Mouse (Mus musculus) MEL (cell line): ENCODE measurements around the gene Uxs1. TPM values are rescaled to one million over a fixed set of nuclear protein-coding genes. Genes with fewer than 3 reads are reported as not detected.

ENCODE experiments used
- DNase-seq: peaks from one replicate; pipeline ENCODE4 v3.0.0; 2011; ENCODE audit warnings: low read depth, low spot score
- H3K27ac ChIP-seq: 2 replicates; pipeline ENCODE4 v1.5.1; 2012; ENCODE audit warnings: low read depth, mild to moderate bottlenecking, control low read depth, low read length, moderate library complexity; ENCODE audit not compliant: control insufficient read depth
- H3K27me3 ChIP-seq, 2 experiments: fragments of 150-350 bp in 1 of 2; sonication (generic) in 1 of 2; 2 replicates each; pipeline ENCODE4 v1.6.1; 2012; ENCODE audit warnings: low read length in 2 of 2, mild to moderate bottlenecking in 2 of 2, improper control_type of control experiment in 1 of 2, moderate library complexity in 1 of 2; ENCODE audit not compliant: insufficient read depth in 2 of 2, control insufficient read depth in 1 of 2
- H3K36me3 ChIP-seq, 2 experiments: 2 replicates each; pipeline ENCODE4 v1.6.1; 2012 to 2014; ENCODE audit warnings: low read length in 2 of 2, improper control_type of control experiment in 1 of 2, inconsistent platforms in 1 of 2, mild to moderate bottlenecking in 1 of 2; ENCODE audit not compliant: insufficient read depth in 2 of 2, control insufficient read depth in 1 of 2
- H3K4me1 ChIP-seq, 2 experiments: fragments of 150-350 bp in 1 of 2; sonication (generic) in 1 of 2; 2 replicates each; pipeline ENCODE4 v1.6.1; 2012; ENCODE audit warnings: low read length in 2 of 2, improper control_type of control experiment in 1 of 2, mild to moderate bottlenecking in 1 of 2; ENCODE audit not compliant: insufficient read depth in 2 of 2, control insufficient read depth in 1 of 2
- H3K4me3 ChIP-seq, 2 experiments: fragments of 150-350 bp in 1 of 2; sonication (generic) in 1 of 2; 2 replicates each; pipeline ENCODE4 v1.5.1; 2012; ENCODE audit warnings: low read depth in 2 of 2, low read length in 2 of 2, mild to moderate bottlenecking in 2 of 2, moderate library complexity in 2 of 2, control low read depth in 1 of 2, improper control_type of control experiment in 1 of 2; ENCODE audit not compliant: control insufficient read depth in 1 of 2, insufficient read depth in 1 of 2
- H3K79me2 ChIP-seq: 2 replicates; pipeline ENCODE4 v1.6.1; 2012; ENCODE audit warnings: mild to moderate bottlenecking, low read length, moderate library complexity; ENCODE audit not compliant: control insufficient read depth, poor library complexity, insufficient read depth
- H3K9ac ChIP-seq: 2 replicates; pipeline ENCODE4 v1.6.1; 2012; ENCODE audit warnings: low read depth, mild to moderate bottlenecking, control low read depth, low read length, moderate library complexity; ENCODE audit not compliant: control insufficient read depth, poor library complexity, severe bottlenecking
- H3K9me3 ChIP-seq: fragments of 150-350 bp; sonication (generic); replicated peaks from 2 replicates; pipeline ENCODE4 v1.6.1; 2012; ENCODE audit warnings: mild to moderate bottlenecking, low read length, improper control_type of control experiment, moderate library complexity; ENCODE audit not compliant: insufficient read depth
- CHD1 ChIP-seq: IDR thresholded peaks from 2 replicates; pipeline ENCODE4 v1.6.1; 2012; ENCODE audit warnings: low read depth, mild to moderate bottlenecking, inconsistent platforms, low read length, improper control_type of control experiment
- CHD2 ChIP-seq: IDR thresholded peaks from 2 replicates; pipeline ENCODE4 v1.6.1; 2011; ENCODE audit warnings: low read length, improper control_type of control experiment
- CTCF ChIP-seq, 3 experiments: IDR thresholded peaks in 2 of 3; conservative IDR thresholded peaks in 1 of 3; 2 replicates each; pipeline ENCODE4 v1.5.1; 2011 to 2012; ENCODE audit warnings: low read length in 3 of 3, low read depth in 2 of 3, mild to moderate bottlenecking in 2 of 3, improper control_type of control experiment in 1 of 3, inconsistent platforms in 1 of 3, mixed read lengths in 1 of 3, moderate library complexity in 1 of 3; ENCODE audit not compliant: control insufficient read depth in 1 of 3, insufficient read depth in 1 of 3, poor library complexity in 1 of 3, severe bottlenecking in 1 of 3
- E2F4 ChIP-seq: IDR thresholded peaks from 2 replicates; pipeline ENCODE4 v1.6.1; 2011; ENCODE audit warnings: low read depth, low read length, improper control_type of control experiment, borderline replicate concordance
- ETS1 ChIP-seq: IDR thresholded peaks from 2 replicates; pipeline ENCODE4 v1.6.1; 2012; ENCODE audit warnings: low read depth, mild to moderate bottlenecking, inconsistent platforms, low read length, improper control_type of control experiment, moderate library complexity
- HCFC1 ChIP-seq: IDR thresholded peaks from 2 replicates; pipeline ENCODE4 v1.6.1; 2012; ENCODE audit warnings: low read depth, mild to moderate bottlenecking, inconsistent platforms, low read length, improper control_type of control experiment, moderate library complexity
- KAT2A ChIP-seq: conservative IDR thresholded peaks from 2 replicates; pipeline ENCODE4 v1.6.1; 2012; ENCODE audit warnings: low read depth, low read length, improper control_type of control experiment, inconsistent platforms
- MAZ ChIP-seq: IDR thresholded peaks from 2 replicates; pipeline ENCODE4 v1.6.1; 2012; ENCODE audit warnings: low read depth, mild to moderate bottlenecking, inconsistent platforms, low read length, improper control_type of control experiment
- MEF2A ChIP-seq: IDR thresholded peaks from 2 replicates; pipeline ENCODE4 v1.6.1; 2014; ENCODE audit warnings: low read depth, mild to moderate bottlenecking, inconsistent platforms, low read length, improper control_type of control experiment; ENCODE audit not compliant: poor library complexity, insufficient replicate concordance, severe bottlenecking; ENCODE audit errors: extremely low read depth
- MXI1 ChIP-seq: IDR thresholded peaks from 2 replicates; pipeline ENCODE4 v1.6.1; 2011; ENCODE audit warnings: mild to moderate bottlenecking, low read depth, low read length, improper control_type of control experiment
- MYB ChIP-seq: IDR thresholded peaks from 2 replicates; pipeline ENCODE4 v1.6.1; 2011; ENCODE audit warnings: mild to moderate bottlenecking, low read depth, low read length, improper control_type of control experiment
- NELFE ChIP-seq: IDR thresholded peaks from 2 replicates; pipeline ENCODE4 v1.6.1; 2011; ENCODE audit warnings: low read depth, low read length, improper control_type of control experiment
- NRF1 ChIP-seq: IDR thresholded peaks from 2 replicates; pipeline ENCODE4 v1.6.1; 2014; ENCODE audit warnings: low read depth, mild to moderate bottlenecking, inconsistent platforms, low read length, improper control_type of control experiment, moderate library complexity; ENCODE audit not compliant: poor library complexity, insufficient read depth, severe bottlenecking
- POLR2AphosphoS2 ChIP-seq: IDR thresholded peaks from 2 replicates; pipeline ENCODE4 v1.6.1; 2011; ENCODE audit warnings: low read length, improper control_type of control experiment
- RCOR1 ChIP-seq: IDR thresholded peaks from 2 replicates; pipeline ENCODE4 v1.6.1; 2012; ENCODE audit warnings: low read depth, mild to moderate bottlenecking, inconsistent platforms, low read length, improper control_type of control experiment
- SMC3 ChIP-seq: IDR thresholded peaks from 2 replicates; pipeline ENCODE4 v1.6.1; 2011; ENCODE audit warnings: low read depth, low read length, improper control_type of control experiment
- TCF12 ChIP-seq: IDR thresholded peaks from 2 replicates; pipeline ENCODE4 v1.6.1; 2014; ENCODE audit warnings: low read depth, mild to moderate bottlenecking, inconsistent platforms, low read length, improper control_type of control experiment, moderate library complexity
- UBTF ChIP-seq: IDR thresholded peaks from 2 replicates; pipeline ENCODE4 v1.6.1; 2012; ENCODE audit warnings: low read depth, mild to moderate bottlenecking, inconsistent platforms, low read length, improper control_type of control experiment, moderate library complexity, borderline replicate concordance; ENCODE audit not compliant: insufficient read depth
- USF2 ChIP-seq, 2 experiments: IDR thresholded peaks; 2 replicates each; pipeline ENCODE4 v1.6.1; 2011 to 2012; ENCODE audit warnings: improper control_type of control experiment in 2 of 2, low read length in 2 of 2, borderline replicate concordance in 1 of 2, inconsistent platforms in 1 of 2, low read depth in 1 of 2, mild to moderate bottlenecking in 1 of 2; ENCODE audit not compliant: insufficient read depth in 1 of 2
- ZC3H11A ChIP-seq: IDR thresholded peaks from 2 replicates; pipeline ENCODE4 v1.6.1; 2012; ENCODE audit warnings: low read depth, mild to moderate bottlenecking, inconsistent platforms, low read length, improper control_type of control experiment
- ZKSCAN1 ChIP-seq: IDR thresholded peaks from 2 replicates; pipeline ENCODE4 v1.6.1; 2012; ENCODE audit warnings: low read depth, mild to moderate bottlenecking, inconsistent platforms, low read length, improper control_type of control experiment, moderate library complexity
- ZMIZ1 ChIP-seq: IDR thresholded peaks from 2 replicates; pipeline ENCODE4 v1.6.1; 2012; ENCODE audit warnings: low read depth, mild to moderate bottlenecking, inconsistent platforms, low read length, improper control_type of control experiment, moderate library complexity
- polyA plus RNA-seq, 2 experiments: library from polyadenylated mRNA; stranded (reverse) in 1 of 2; unstranded in 1 of 2; fragments of >175 nt in 1 of 2; fragments of >200 nt in 1 of 2; gene quantifications; 2 replicates each; pipeline versions ENCODE4 v1.2.1 to v1.2.4; 2012; ENCODE audit warnings: low replicate concordance in 2 of 2, low read depth in 1 of 2; ENCODE audit not compliant: insufficient read length in 2 of 2, insufficient read depth in 1 of 2, missing spikeins in 1 of 2
- total RNA-seq: library from RNA; depleted of rRNA; stranded (reverse); fragments of 300-350 nt; gene quantifications from 2 replicates; pipeline ENCODE4 v1.2.3, GENCODE M21; 2012

The Uxs1 gene
- total and polyA plus RNA-seq, 3 experiments: 16.9 to 26.2 TPM; not detected in 1

DNA sequence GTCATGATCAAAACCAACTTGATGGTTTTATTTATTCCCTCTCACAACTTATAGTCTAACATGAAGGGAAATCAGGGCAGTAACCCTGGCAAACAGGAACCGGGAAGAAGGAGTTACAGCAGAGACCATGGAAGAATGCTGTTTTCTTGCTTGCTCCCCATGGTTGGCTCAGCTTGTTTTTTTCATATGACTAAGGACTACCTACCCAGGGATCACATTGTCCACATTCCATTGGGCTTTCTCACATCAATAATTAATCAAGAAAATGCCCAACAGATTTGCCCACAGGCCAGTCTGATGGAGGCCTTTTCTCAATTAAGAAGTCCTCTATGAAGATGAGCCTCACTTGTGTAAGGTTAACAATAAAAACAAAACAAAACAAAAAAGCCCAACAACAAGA is 9.6 kb upstream of the Uxs1 start:
- Histone ChIP-seq H3K4me3 (no peak overlapping the region), H3K27me3 (no peaks in the 10 kb centered on the region; a peak in 1 of 4 replicates), H3K79me2 (no peaks in the 10 kb centered on the region), H3K36me3 (no peaks in the 10 kb centered on the region), H3K4me1 (no peaks in the 10 kb centered on the region), H3K27ac (no peak overlapping the region), H3K9me3 (no peaks in the 10 kb centered on the region), H3K9ac (no peak overlapping the region)
- no peak for DNase-seq
- TF ChIP-seq CHD2 (no peak), NELFE (no peak), ETS1 (no peak), MAZ (no peak), MEF2A (no peak), CTCF (IDR thresholded peaks at IDR 0.05 in 2 of 3, conservative IDR thresholded peaks at IDR 0.05 in 1 of 3; ENCODE audit: control insufficient read depth in 1 of 3, insufficient read depth in 1 of 3, low read depth in 2 of 3, low read length in 3 of 3, poor library complexity in 1 of 3, severe bottlenecking in 1 of 3) (no peak), CHD1 (no peak), SMC3 (no peak), UBTF (no peak), TCF12 (no peak), RCOR1 (no peak), ZC3H11A (no peak), HCFC1 (no peak)

DNA sequence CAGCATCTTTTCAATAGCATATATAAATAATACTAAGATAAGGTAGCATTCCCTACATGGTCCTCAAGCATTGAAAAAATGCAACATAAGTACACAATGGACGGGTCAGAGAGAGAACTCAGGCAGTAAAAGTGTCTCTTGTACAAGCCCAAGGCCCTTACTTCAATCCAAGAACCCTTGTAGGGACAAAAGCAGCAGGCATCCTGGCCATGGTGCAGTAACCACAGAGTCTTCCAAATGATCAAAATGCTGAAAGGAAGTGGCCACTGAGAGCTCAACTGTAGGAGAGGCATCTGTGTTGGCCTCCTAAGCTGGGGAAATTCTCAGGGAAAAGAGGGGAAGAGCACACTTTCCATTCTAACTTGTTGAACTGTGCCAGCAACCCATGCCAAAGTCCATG is 2.5 kb upstream of the Uxs1 start:
- Histone ChIP-seq H3K79me2 (peaks cover 19% of the 10 kb centered on the region), H3K27ac (no peak overlapping the region), H3K4me1 (peaks cover 3% of the 10 kb centered on the region in 2 experiments; a peak in 3 of 4 replicates), H3K36me3 (peaks cover 0 to 17% of the 10 kb centered on the region in 2 experiments; a peak in 2 of 4 replicates), H3K27me3 (no peaks in the 10 kb centered on the region; a peak in 2 of 4 replicates), H3K4me3 (no peak overlapping the region), H3K9ac (no peak overlapping the region), H3K9me3 (no peaks in the 10 kb centered on the region)
- no peak for DNase-seq
- TF ChIP-seq MXI1 (no peak), USF2 (IDR thresholded peaks at IDR 0.05; ENCODE audit: borderline replicate concordance in 1 of 2, insufficient read depth in 1 of 2, low read depth in 1 of 2, low read length in 2 of 2) (no peak), NRF1 (no peak), MYB (no peak), E2F4 (no peak), SMC3 (no peak), ZKSCAN1 (no peak), ZMIZ1 (no peak), POLR2AphosphoS2 (no peak), KAT2A (no peak), CHD1 (no peak)
